Mouse (Mus musculus): Measurements from ENCODE around the gene Kcnj11. TPM values are rescaled to one million over a fixed set of nuclear protein-coding genes. Genes with fewer than 3 reads are reported as not detected.

Gene Kcnj11
- polyA plus RNA-seq (2015; fragmentation: Nextera tagmentation; extraction: Ambion mirVana): 0.18 and 0.23 TPM in 2 replicates

- ATAC-seq (ENCODE audit: low FRiP score, low read depth): peak; percentile 75
- no peaks in the 10 kb centered on the region for H3K4me1 ChIP-seq
- H3K27me3 ChIP-seq: peaks cover 38% of the 10 kb centered on the region
- H3K4me2 ChIP-seq (replicated peaks): peak within 1 kb of the TSS; percentile 83
- no peak within 1 kb of the TSS for H3K27ac ChIP-seq
- H3K9ac ChIP-seq: peak within 1 kb of the TSS; percentile 66
- WGBS: under 1% methylated on average over 34 of the region's 34 CpGs
- H3K9me3 ChIP-seq: no peaks in the 10 kb centered on the region
- H3K36me3 ChIP-seq: no peaks in the 10 kb centered on the region
- H3K4me3 ChIP-seq: peak within 1 kb of the TSS; percentile 54
Measured at GRCm38 (mm10) chr7:46100563-46100962, at the start of gene Kcnj11. Gene Kcnj11 (minus strand): TSS chr7:46100764.

- WGBS: 88% methylated on average over 7 of the region's 7 CpGs
- Histone ChIP-seq H3K9me3 (no peaks in the 10 kb centered on the region), H3K36me3 (no peaks in the 10 kb centered on the region), H3K27me3 (no peaks in the 10 kb centered on the region), H3K9ac (no peak overlapping the region), H3K4me2 (replicated peaks) (no peak overlapping the region), H3K4me3 (no peak overlapping the region), H3K4me1 (no peaks in the 10 kb centered on the region), H3K27ac (no peak overlapping the region)
- no peak for ATAC-seq (ENCODE audit: low FRiP score, low read depth)
Measured at GRCm38 (mm10) chr7:46147417-46147816, 46.9 kb upstream of the Kcnj11 start.

- WGBS: 87% methylated on average over 7 of the region's 7 CpGs
- H3K9ac ChIP-seq: no peak overlapping the region
- no peaks in the 10 kb centered on the region for H3K27me3 ChIP-seq
- no peaks in the 10 kb centered on the region for H3K36me3 ChIP-seq
- H3K4me2 ChIP-seq (replicated peaks): no peak overlapping the region
- no peaks in the 10 kb centered on the region for H3K9me3 ChIP-seq
- H3K4me3 ChIP-seq: no peak overlapping the region
- H3K4me1 ChIP-seq: no peaks in the 10 kb centered on the region
- no peak for ATAC-seq (ENCODE audit: low FRiP score, low read depth)
- no peak overlapping the region for H3K27ac ChIP-seq
Measured at GRCm38 (mm10) chr7:46146675-46147308, 46.2 kb upstream of the Kcnj11 start.

GRCm38 (mm10) chr7:46144061-46144460 is 43.5 kb upstream of the Kcnj11 start:
- Histone ChIP-seq H3K4me2 (replicated peaks) (no peak overlapping the region), H3K27ac (no peak overlapping the region), H3K9me3 (no peaks in the 10 kb centered on the region), H3K27me3 (no peaks in the 10 kb centered on the region), H3K36me3 (no peaks in the 10 kb centered on the region), H3K9ac (no peak overlapping the region), H3K4me1 (no peaks in the 10 kb centered on the region), H3K4me3 (no peak overlapping the region)
- WGBS: 73% methylated on average over 8 of the region's 8 CpGs
- ATAC-seq (ENCODE audit: low FRiP score, low read depth): no peak

- Histone ChIP-seq H3K9ac (no peak overlapping the region), H3K36me3 (no peaks in the 10 kb centered on the region), H3K4me2 (replicated peaks) (no peak overlapping the region), H3K27me3 (peaks cover 3% of the 10 kb centered on the region; the same call in 1 of the 2 replicates), H3K27ac (no peak overlapping the region; the same call in 1 of the 2 replicates), H3K9me3 (no peaks in the 10 kb centered on the region), H3K4me1 (peaks cover 13% of the 10 kb centered on the region), H3K4me3 (no peak overlapping the region)
- 0 out of 2 replicates have a peak, but pooled peaks have one; percentile 14 for ATAC-seq (ENCODE audit: low FRiP score, low read depth)
- WGBS: 17% methylated on average over 7 of the region's 7 CpGs
Measured at GRCm38 (mm10) chr7:46138329-46138930, 37.9 kb upstream of the Kcnj11 start.

GRCm38 (mm10) chr7:46133858-46134257 is 33.3 kb upstream of the Kcnj11 start:
- Histone ChIP-seq H3K9me3 (no peaks in the 10 kb centered on the region), H3K27me3 (peaks cover 3% of the 10 kb centered on the region; the same call in 1 of the 2 replicates), H3K27ac (no peak overlapping the region), H3K9ac (no peak overlapping the region), H3K4me2 (replicated peaks) (0 out of 2 replicates have a peak overlapping the region, but pooled peaks have one; percentile 35), H3K36me3 (no peaks in the 10 kb centered on the region), H3K4me1 (peaks cover 13% of the 10 kb centered on the region), H3K4me3 (no peak overlapping the region)
- ATAC-seq (ENCODE audit: low FRiP score, low read depth): no peak
- 22% methylated on average over 7 of the region's 7 CpGs for WGBS

GRCm38 (mm10) chr7:46132229-46132628 is 31.7 kb upstream of the Kcnj11 start:
- no peaks in the 10 kb centered on the region for H3K9me3 ChIP-seq
- H3K4me2 ChIP-seq (replicated peaks): no peak overlapping the region
- H3K27me3 ChIP-seq: peaks cover 3% of the 10 kb centered on the region; the same call in 1 of the 2 replicates
- no peak overlapping the region for H3K27ac ChIP-seq
- no peak overlapping the region for H3K9ac ChIP-seq
- no peak for ATAC-seq (ENCODE audit: low FRiP score, low read depth)
- no peak overlapping the region for H3K4me3 ChIP-seq
- 90% methylated on average over 12 of the region's 12 CpGs for WGBS
- no peaks in the 10 kb centered on the region for H3K36me3 ChIP-seq
- peaks cover 10% of the 10 kb centered on the region for H3K4me1 ChIP-seq

- H3K9ac ChIP-seq: no peak overlapping the region
- H3K36me3 ChIP-seq: no peaks in the 10 kb centered on the region
- WGBS: 69% methylated on average over 8 of the region's 8 CpGs
- H3K4me1 ChIP-seq: peaks cover 10% of the 10 kb centered on the region
- ATAC-seq (ENCODE audit: low FRiP score, low read depth): no peak
- peaks cover 3% of the 10 kb centered on the region; the same call in 1 of the 2 replicates for H3K27me3 ChIP-seq
- no peaks in the 10 kb centered on the region for H3K9me3 ChIP-seq
- no peak overlapping the region for H3K4me2 ChIP-seq (replicated peaks)
- no peak overlapping the region for H3K27ac ChIP-seq
- no peak overlapping the region for H3K4me3 ChIP-seq
Measured at GRCm38 (mm10) chr7:46131806-46132205, 31.2 kb upstream of the Kcnj11 start.

- H3K4me3 ChIP-seq: no peak overlapping the region
- no peaks in the 10 kb centered on the region for H3K9me3 ChIP-seq
- H3K4me2 ChIP-seq (replicated peaks): no peak overlapping the region
- no peak overlapping the region for H3K9ac ChIP-seq
- no peaks in the 10 kb centered on the region for H3K36me3 ChIP-seq
- ATAC-seq (ENCODE audit: low FRiP score, low read depth): no peak
- H3K4me1 ChIP-seq: peaks cover 10% of the 10 kb centered on the region
- no peak overlapping the region for H3K27ac ChIP-seq
- 25% methylated on average over 3 of the region's 3 CpGs for WGBS
- peaks cover 3% of the 10 kb centered on the region; the same call in 1 of the 2 replicates for H3K27me3 ChIP-seq
Measured at GRCm38 (mm10) chr7:46131266-46131665, 30.7 kb upstream of the Kcnj11 start.

- Histone ChIP-seq H3K36me3 (no peaks in the 10 kb centered on the region), H3K4me3 (no peak overlapping the region), H3K27ac (no peak overlapping the region), H3K4me1 (peaks cover 10% of the 10 kb centered on the region), H3K9ac (no peak overlapping the region), H3K27me3 (peaks cover 3% of the 10 kb centered on the region; the same call in 1 of the 2 replicates), H3K9me3 (no peaks in the 10 kb centered on the region), H3K4me2 (replicated peaks) (no peak overlapping the region)
- 69% methylated on average over 7 of the region's 7 CpGs for WGBS
- no peak for ATAC-seq (ENCODE audit: low FRiP score, low read depth)
Measured at GRCm38 (mm10) chr7:46130723-46131122, 30.2 kb upstream of the Kcnj11 start.

- no peak overlapping the region for H3K4me2 ChIP-seq (replicated peaks)
- peaks cover 8% of the 10 kb centered on the region for H3K4me1 ChIP-seq
- no peaks in the 10 kb centered on the region for H3K9me3 ChIP-seq
- WGBS: 43% methylated on average over 7 of the region's 7 CpGs
- H3K9ac ChIP-seq: no peak overlapping the region
- H3K36me3 ChIP-seq: no peaks in the 10 kb centered on the region
- H3K4me3 ChIP-seq: no peak overlapping the region
- peaks cover 3% of the 10 kb centered on the region; the same call in 1 of the 2 replicates for H3K27me3 ChIP-seq
- no peak for ATAC-seq (ENCODE audit: low FRiP score, low read depth)
- no peak overlapping the region for H3K27ac ChIP-seq
Measured at GRCm38 (mm10) chr7:46129463-46130179, 29.1 kb upstream of the Kcnj11 start.

GRCm38 (mm10) chr7:46128196-46128595 is 27.6 kb upstream of the Kcnj11 start:
- no peak overlapping the region for H3K4me2 ChIP-seq (replicated peaks)
- no peaks in the 10 kb centered on the region for H3K36me3 ChIP-seq
- no peak overlapping the region for H3K27ac ChIP-seq
- H3K4me1 ChIP-seq: no peaks in the 10 kb centered on the region; the same call in 1 of the 2 replicates
- ATAC-seq (ENCODE audit: low FRiP score, low read depth): no peak
- H3K9me3 ChIP-seq: no peaks in the 10 kb centered on the region
- 26% methylated on average over 7 of the region's 7 CpGs for WGBS
- H3K27me3 ChIP-seq: no peaks in the 10 kb centered on the region
- no peak overlapping the region for H3K4me3 ChIP-seq
- no peak overlapping the region for H3K9ac ChIP-seq
